Mouse (Mus musculus): ENCODE results near the gene Plekhs1.

Gene Plekhs1

DNA sequence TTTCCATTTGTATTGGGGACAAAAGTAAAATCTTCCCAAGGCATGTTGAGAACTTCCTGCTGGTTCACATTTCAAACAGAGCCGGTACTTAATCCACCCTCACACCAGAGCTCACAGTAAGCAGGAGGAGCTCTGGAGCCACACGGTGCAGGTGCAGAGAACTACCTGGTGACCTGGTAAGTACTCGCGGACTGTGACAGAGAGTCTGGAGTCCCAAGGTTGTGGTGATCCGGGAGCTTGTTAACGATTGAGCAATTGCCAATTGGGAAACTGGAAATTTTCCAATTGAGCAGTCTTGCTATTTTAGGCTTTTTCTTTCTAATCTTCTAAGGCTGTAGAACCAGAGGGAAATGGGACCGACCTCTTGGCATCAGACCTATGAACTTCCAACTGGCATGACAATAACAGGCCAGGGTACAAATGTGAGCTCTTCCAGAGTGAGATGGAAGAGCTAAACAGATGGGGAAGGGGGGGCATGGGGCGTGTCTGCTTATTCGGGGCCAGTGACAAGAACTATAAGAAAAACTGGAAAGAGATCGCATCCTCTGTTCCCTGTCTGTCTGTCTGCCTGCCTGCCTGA is at the start of gene Plekhs1:
TSS of gene Plekhs1 (plus strand) at position 119 of the 580 bp plus-strand sequence.
- in situ Hi-C loops (cut with MboI, MseI): no loop called here

DNA sequence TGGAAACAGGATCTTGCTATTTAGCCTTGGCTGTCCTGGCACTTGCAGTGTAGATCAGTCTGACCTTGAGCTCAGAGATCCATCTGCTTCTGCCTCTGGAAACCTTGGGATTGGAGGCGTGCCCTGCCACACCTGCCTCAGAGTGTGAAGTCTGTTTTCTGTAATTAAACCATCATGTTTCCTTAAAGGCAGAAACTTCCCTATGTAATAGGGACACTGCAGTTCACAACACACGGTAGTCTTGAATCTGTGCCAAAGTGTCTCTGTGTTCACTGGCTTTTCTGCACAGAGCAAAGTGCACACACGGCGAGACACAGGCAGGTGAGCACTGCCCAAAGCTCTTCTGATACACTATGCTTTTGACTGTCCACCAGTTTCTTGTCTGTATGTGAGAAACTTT is 43.0 kb upstream of the Plekhs1 start:
- in situ Hi-C loops (cut with MboI, MseI): loop anchor here in 1 of 2 experiments (5.0 kb wide), 1 partner anchor 359 kb away; no protein-coding TSS in a partner anchor

DNA sequence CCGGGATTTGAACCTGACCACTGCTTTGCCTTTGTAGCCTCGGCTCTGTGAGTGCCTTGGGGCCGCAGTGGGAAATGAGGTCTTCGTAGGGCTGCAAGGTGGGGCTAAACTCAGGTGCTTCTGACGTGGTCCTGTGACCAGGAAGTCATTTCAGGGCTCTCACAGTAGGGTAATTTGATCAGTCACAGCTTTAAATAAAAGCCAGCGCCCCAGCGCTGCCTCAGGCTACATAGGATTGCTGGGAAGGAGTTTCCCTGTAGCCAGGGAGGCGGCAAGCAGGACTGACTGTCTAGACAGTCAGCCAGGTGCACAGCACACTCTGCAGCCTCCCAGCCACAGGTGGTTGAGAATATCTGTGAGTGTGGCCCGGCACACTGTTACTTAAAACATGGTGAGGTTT is 42.0 kb upstream of the Plekhs1 start:
- in situ Hi-C loops (cut with MboI, MseI): loop anchor here in 1 of 2 experiments (5.0 kb wide), 1 partner anchor 358 kb away; no protein-coding TSS in a partner anchor

DNA sequence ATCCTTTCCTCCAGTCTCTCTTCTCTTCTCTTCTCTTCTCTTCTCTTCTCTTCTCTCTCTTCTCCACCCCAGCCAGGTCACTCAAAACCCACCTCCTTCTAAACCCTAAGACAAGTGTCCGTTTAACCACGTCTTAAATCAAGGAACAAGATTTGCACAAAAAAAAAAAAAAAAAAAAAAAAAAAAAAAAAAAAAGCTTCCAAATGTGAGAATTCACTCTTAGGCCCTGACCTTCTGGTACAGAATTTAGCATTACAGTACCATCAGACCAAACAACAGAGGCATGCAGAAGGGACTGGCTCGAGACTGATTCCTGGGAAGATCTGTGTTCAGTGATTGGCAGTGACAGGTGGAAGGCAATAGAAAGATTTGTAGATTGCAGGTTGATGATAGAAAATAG is 41.1 kb upstream of the Plekhs1 start:
- in situ Hi-C loops (cut with MboI, MseI): loop anchor here in 1 of 2 experiments (10.0 kb wide), 1 partner anchor 264 kb away; no protein-coding TSS in a partner anchor

DNA sequence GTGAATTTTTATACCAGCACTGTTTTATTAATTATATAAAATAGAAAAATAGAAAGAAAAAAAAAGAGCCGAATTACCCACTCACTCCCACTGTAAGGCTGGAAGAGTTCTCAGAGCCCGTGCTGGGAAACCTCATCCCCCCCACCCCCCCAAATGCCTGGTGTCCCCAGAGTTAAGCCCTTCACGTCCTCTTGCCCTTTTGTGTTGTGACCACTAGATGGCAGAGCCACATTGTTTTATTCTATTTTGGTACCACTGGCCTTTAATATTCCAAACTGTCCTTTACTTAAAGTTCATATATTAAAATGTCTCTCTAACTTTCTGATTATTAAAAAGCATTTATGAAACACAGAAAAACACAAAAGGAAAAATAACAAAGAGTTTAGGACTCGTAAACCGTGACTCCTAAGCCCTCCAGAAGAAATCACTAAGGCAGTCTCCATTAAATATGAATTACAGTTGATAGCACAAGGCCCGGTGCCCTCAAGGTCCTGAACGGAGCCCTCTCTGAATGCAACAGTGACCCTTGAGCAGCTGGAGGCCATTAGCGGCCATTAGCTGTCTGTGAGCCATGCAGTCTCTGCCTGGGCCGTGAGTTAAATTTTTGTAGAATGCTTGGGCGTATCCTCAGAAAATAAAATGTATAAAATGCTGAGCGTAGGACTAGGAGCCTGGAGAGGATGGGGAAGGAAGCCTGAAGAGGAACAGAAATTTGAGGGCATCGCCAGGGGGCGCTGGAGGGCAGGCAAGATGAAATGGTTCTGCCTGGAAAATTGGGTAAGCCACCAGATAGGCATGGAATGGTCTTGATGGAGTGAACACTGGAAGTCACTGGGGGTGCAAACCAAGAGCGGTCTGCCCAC is 38.7 kb upstream of the Plekhs1 start:
- in situ Hi-C loops (cut with MboI, MseI): loop anchor here in 1 of 2 experiments (10.0 kb wide), 1 partner anchor 262 kb away; no protein-coding TSS in a partner anchor

DNA sequence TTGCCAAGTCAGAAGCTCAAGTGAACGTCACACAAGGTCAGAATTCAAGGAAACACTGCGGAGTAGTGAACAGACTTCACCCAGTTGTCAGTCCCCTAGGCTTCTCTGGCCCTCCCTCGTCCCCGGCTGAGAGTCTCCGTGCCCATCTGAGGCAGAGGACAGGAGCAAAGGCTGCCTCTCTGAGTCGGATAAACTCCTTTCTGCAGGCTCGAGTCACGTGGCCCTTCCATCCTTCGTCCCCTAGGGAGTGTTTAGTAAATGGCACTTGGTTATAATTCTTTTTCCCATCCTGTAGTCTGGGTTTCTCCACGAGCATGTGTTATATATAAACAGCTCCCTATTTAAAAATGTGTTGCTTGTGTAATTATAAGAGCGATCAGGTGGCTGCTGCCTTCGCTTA is 38.1 kb upstream of the Plekhs1 start:
- in situ Hi-C loops (cut with MboI, MseI): loop anchor here in 1 of 2 experiments (10.0 kb wide), 1 partner anchor 261 kb away; no protein-coding TSS in a partner anchor

DNA sequence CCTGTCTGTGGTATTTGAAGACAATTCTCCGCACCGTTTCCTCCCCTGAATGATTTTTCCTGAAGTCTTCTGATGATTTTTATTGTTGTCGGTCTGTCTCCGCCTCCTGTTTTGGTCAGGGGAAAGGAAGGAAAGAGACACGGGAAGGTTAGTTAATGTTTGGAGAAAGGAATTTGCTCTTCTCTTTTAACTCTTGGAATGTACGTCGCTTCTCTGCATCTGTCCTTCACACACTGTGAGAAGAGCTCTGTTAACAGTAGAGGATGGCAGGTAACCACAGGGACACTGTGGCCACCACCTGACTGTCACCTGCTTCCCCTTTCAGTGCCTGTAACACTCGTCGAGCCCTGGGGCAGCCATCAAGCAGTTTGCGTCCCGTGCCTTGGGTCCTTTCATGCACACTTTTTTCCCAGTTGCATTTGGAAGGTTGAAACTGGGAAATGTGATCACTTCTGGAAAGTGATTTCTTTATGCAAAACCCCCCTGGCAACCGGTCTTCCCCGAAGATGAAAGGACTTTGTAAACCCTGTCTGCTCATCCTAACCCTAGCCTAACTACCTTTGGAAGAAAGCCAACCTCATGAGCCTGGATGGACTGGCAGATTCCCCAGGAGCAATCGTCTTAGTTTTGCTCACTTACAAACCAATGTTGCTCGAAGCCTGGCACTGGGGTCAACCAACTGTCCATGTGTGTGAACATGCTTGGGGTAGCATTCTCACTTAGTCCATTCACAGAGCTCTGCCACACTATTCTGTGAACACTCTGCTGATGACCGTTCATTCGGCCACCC is 36.6 kb upstream of the Plekhs1 start:
- in situ Hi-C loops (cut with MboI, MseI): loop anchor here in 1 of 2 experiments (5.0 to 10.0 kb wide), 2 partner anchors 260 to 352 kb away; no protein-coding TSS in a partner anchor

DNA sequence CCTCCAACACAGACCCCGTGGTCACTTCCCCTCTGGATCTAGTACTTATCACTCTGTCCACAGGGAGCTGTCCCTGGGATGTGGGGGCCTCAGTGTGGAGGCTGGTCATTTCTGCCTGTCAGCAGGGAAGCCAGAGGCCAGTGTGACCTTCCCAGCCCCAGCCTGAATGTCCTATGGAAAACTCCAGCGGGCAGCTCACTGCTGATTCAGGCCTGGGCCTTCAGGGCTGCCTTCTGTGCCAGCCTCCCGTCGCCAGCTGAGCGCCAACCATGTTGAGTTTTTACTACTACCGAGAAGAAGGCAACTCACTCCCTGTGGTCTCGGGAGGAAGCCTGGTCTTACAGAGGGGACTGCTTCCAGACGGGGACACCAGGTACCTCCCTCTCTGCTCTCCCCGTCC is 35.9 kb upstream of the Plekhs1 start:
- in situ Hi-C loops (cut with MboI, MseI): loop anchor here in 1 of 2 experiments (5.0 to 10.0 kb wide), 2 partner anchors 259 to 352 kb away; no protein-coding TSS in a partner anchor

DNA sequence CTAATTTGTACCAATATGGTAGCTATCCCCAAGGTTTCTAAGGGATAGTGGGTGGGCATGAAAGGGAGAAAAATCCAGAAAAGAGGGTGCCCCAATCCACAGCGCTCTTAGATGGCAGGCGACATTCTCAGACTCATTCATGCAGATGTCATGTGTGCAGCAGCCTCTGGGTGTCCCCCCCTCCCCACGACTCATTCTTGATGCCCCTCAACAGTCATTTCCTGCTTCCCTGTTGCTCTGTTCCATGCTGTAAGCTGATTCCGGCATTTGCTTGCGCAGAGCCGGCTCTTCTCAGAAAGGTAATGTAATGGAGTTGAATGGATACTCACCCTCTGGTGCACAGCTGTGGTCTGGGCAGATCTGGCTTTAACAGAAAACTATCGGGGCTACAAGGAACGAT is 31.1 kb upstream of the Plekhs1 start:
- in situ Hi-C loops (cut with MboI, MseI): no loop called here

DNA sequence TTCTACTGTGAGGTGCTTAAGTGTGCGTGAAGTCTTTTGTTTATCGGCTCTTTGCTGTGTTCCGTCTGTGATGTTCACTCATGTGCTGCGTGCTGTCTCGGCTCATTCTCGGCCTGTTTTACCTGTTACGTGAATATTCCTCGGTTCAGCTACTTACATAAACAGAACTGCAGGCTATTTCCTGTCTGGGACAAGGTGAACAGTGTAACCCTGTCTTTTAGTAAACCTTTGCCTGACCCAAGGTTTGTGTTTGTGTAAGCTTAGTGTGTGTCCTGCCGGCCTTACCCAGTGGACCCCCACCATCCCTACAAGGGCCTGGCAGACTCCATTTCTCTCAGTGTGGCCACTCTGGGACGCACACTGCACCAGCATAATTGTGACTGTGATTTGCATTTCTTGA is 28.7 kb upstream of the Plekhs1 start:
- in situ Hi-C loops (cut with MboI, MseI): no loop called here

DNA sequence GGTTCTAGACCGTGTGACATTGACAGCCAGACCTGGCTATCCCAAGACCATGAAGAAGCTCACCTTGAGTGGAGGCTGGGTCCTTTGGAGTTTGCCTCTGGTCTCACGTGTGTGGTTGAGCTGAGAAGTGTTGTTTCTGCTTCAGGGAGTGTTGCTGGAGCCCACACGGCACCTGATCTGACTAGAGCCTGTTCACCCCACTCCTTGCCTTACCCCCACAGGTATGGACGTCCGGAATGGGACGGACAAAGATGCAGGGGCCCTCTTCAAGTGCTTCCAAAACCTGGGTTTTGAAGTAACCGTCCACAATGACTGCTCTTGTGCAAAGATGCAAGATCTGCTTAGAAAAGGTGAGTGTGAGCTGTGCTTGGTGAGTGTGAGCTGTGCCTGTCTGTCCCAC is 27.9 kb upstream of the Plekhs1 start:
- in situ Hi-C loops (cut with MboI, MseI): no loop called here

DNA sequence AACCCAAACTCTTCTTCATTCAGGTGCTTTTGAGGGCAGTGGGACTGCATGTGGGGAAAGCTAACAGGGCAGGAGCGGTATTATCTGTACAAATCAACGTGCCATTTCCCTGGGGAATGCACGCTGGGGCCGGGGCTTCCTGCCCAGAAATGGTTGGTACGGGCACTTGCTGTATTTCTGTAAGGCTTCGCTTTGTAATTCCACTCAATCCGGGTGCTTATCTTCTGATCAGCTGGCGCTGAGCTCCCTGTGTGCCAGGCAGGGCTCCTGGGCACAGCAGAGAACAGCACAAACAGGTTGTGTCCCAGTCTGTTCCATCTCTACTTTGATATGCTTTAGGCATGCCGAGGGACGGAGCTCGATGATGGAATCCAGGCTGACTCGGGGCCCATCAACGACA is 25.1 kb upstream of the Plekhs1 start:
- in situ Hi-C loops (cut with MboI, MseI): loop anchor here in 1 of 2 experiments (5.0 kb wide), 1 partner anchor 106 kb away; no protein-coding TSS in a partner anchor

DNA sequence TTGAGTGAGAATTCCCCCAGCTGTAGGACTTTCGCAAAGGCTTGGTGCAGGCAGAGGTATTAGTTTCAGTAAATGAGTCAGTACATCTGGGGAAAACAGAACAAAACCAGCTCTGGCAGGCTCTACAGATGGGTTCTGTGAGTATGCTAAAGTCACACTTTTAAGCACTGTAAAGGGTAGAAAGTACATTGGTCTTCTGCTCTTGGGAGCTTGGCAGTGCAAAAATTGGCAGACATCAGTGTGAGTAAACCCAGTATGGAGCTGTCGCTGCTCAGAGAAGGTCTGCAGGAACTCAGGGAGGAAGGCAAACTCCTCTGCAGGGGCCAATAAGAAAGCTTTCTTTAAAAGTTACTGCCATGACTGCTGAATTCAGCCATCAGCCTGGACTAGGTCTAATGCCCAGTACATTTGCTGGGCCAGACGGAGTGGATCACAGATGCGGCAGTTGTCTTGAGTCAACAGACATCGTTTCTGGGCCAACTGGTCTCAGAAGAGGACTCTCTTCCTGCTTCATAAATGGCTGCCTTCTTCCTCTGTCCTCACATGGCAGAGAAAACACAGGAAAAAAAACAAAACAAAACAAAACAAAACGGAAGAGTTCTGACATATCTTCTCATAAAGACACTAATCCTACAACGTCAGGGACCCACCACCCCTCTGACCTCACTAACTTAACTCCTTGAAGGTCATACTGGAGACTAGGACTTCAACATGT is 22.9 kb upstream of the Plekhs1 start:
- in situ Hi-C loops (cut with MboI, MseI): loop anchor here in 1 of 2 experiments (5.0 kb wide), 1 partner anchor 104 kb away; no protein-coding TSS in a partner anchor

DNA sequence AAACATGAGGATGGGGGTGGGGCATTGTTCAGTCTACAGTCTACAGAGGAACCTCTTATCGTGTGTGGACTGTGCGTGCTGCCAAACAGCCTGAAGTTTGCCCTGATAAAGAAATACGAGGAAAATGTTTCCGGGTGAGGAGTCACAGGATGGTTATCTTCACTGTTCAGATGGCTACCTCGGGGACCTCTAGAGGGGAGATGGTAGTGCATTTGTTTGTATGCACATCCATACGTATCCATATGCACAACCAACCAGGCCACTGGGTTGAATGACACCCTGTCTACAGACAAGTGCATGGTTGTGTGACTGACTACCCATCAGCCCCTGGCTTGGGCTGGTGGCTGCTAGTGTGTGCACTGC is 22.4 kb upstream of the Plekhs1 start:
- in situ Hi-C loops (cut with MboI, MseI): loop anchor here in 1 of 2 experiments (5.0 kb wide), 1 partner anchor 103 kb away; no protein-coding TSS in a partner anchor

DNA sequence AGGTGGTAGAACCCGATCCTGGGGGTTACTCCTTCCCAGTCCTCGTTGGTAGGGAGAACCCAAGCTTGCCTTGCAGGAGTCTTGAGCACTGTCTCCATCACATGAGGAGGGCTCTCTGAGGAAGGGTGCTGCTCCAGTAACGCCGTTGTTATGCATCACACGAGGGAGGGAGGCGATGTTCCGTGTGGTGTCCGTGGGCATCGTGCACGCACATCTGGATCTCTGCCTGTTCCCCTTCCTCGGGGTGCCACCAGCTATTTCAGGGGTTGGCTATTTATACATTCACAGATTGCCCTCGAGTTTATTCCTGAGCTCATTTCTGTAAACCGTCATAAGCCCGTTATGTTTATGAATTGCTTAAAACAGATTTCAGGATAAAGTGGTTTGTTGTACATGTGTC is 18.0 kb upstream of the Plekhs1 start:
- in situ Hi-C loops (cut with MboI, MseI): no loop called here

DNA sequence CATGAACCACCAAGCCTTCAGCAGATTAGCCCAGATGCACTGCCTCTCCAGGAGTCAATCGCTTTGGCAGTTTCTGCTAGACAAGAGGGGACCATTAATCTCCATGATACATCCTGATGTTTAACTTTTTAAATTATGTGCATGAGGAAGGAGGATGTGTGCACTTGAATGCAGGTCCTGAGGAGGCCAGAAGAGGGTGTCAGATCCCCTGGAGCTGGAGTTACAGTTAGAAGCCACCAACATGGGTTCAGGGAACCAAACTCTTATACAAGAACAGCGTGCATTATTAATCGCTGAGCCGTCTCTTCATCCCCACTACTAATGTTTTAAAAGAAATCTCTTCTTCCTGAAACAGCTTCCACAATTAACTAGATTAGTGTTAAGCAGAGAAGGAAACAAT is 12.7 kb upstream of the Plekhs1 start:
- in situ Hi-C loops (cut with MboI, MseI): no loop called here

DNA sequence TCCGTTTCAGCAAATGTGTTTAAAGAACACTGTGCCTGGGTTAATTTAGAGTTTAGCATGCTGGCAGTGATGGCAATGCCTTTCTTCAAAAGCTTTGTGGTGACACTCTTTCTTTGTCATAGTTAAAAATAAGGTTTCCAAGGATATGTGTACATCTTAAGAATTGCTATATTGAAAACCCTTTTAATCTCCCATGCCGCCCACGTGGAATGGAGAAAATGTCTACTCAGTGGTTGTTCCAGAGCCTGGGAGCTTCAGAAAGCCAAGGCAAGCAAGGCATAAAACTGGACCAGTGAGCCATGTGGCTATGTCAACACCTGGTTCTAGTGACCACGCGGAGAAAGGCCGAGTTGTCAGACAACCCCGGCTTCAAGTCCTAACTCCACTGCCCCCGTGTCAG is 11.9 kb upstream of the Plekhs1 start:
- in situ Hi-C loops (cut with MboI, MseI): no loop called here

DNA sequence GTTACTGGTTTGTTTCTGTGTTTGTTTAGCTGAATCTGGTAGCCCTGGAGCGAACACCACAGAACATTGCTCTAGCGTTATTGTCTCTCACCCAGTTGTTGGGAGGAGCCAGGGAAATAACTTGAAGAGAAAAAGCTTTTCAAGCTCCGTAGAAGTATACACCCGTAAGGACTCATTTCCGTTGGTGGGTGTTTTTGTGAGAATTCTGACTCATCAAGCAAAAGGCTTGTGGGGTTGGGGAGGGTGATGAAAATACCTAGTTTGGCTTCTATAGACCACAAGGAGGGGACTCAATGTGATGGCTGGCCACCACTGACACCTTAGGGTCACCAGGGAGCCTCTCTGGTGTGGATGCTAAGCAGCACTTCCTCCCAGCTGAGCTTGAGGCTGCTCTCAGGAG is 10.5 kb upstream of the Plekhs1 start:
- in situ Hi-C loops (cut with MboI, MseI): no loop called here

DNA sequence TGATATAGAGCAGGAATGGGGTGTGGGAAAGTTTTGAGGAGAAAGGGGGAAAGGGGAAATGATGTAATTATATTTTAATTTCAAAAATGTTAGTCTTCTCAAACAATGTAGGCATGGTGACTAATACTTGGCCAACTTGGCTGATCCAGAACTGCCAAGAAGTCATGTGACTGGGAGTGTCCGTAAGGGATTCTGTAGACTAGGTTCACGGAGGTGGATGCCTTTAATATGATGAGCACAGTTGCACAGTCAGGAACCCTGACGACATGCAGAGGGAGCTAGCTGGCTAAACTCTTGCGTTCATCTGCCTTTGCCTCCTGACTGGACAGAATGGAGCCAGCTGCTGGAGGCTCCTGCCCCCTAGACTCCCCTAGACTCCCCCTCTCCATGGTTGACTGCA is 9.6 kb upstream of the Plekhs1 start:
- in situ Hi-C loops (cut with MboI, MseI): no loop called here

DNA sequence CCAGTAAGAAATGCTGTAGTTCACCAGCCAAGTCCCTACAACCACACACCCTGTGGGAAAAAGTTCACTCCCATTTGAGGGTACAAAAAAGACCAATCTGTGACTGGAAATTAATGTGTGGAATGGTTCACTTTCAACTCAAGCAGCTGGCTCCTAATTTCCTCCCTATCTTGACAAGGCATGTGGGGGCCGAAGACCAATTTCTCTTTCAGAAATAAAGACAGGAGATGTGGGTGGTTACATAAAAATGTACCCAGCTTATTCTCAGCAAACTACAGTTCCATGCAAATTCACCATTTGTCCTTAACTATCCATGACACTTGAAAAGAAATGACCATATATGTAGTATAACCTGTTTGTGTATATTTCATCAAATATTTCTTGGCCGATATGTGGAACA is 9.0 kb upstream of the Plekhs1 start:
- in situ Hi-C loops (cut with MboI, MseI): no loop called here

DNA sequence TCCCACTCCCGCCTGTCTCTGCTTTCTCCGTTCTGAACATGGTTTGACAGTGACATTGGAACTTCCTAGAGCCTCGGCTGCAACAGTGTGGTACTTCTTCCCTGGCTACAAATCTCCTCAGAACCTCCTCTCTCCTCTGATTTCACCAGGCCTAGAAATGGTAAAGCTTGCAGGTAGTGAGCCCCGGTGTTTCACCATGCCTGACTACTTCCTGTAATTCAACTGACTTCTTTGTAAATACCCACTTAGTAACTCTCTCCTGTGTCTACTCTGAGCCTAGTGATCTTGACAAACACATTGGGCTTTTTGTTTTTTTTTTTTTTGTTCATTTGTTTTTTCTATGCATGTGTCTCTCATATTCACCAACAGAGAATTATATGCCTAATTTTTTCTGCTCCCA is 6.6 kb upstream of the Plekhs1 start:
- in situ Hi-C loops (cut with MboI, MseI): no loop called here
